Mouse (Mus musculus): ENCODE measurements around the gene Pgam1. TPM values are rescaled to one million over a fixed set of nuclear protein-coding genes. Genes with fewer than 3 reads are reported as not detected.
"Not testable (repeated sequence)": the region's sequence is repeated elsewhere in the genome, so short reads cannot be mapped to it uniquely, and the experiment has no call there.

The Pgam1 gene
- 100 to 1,000 TPM; 116 to 154 TPM for total RNA-seq (2021)

GRCm38 (mm10) chr19:41911178-41912073 is at the start of gene Pgam1:
Gene Pgam1, plus strand, starts transcription at chr19:41911923.
- intact Hi-C loops (cut with DNase I): loop anchor here (2.0 to 5.0 kb wide), 4 partner anchors 15 to 116 kb away; partner anchors contain the start of genes Exosc1, Mms19, Rrp12 and Ubtd1
- DNase-seq: peak; percentile 96 to 97

GRCm38 (mm10) chr19:41866707-41867106 is 45.0 kb upstream of the Pgam1 start:
- intact Hi-C loops (cut with DNase I): no loop called here
- DNase-seq: no peak

GRCm38 (mm10) chr19:41869296-41869695 is 42.4 kb upstream of the Pgam1 start:
- no peak for DNase-seq
- intact Hi-C loops (cut with DNase I): no loop called here

- intact Hi-C loops (cut with DNase I); DNase-seq: not testable (repeated sequence)
Measured at GRCm38 (mm10) chr19:41869946-41870345, 41.8 kb upstream of the Pgam1 start.

- intact Hi-C loops (cut with DNase I): no loop called here
- no peak for DNase-seq
Measured at GRCm38 (mm10) chr19:41872285-41872684, 39.4 kb upstream of the Pgam1 start.

GRCm38 (mm10) chr19:41874356-41874755 is 37.4 kb upstream of the Pgam1 start:
- DNase-seq: no peak
- intact Hi-C loops (cut with DNase I): no loop called here

- intact Hi-C loops (cut with DNase I): no loop called here
- no peak for DNase-seq
Measured at GRCm38 (mm10) chr19:41881842-41882241, 29.9 kb upstream of the Pgam1 start.

- no peak for DNase-seq
- intact Hi-C loops (cut with DNase I): no loop called here
Measured at GRCm38 (mm10) chr19:41883882-41884281, 27.8 kb upstream of the Pgam1 start.

- intact Hi-C loops (cut with DNase I): no loop called here
- DNase-seq: no peak
Measured at GRCm38 (mm10) chr19:41888191-41888590, 23.5 kb upstream of the Pgam1 start.

GRCm38 (mm10) chr19:41894959-41895358 is 16.8 kb upstream of the Pgam1 start:
- DNase-seq: peak; percentile 32 to 35
- intact Hi-C loops (cut with DNase I): no loop called here

- peak; percentile 91 for DNase-seq
- intact Hi-C loops (cut with DNase I): loop anchor here (2.0 kb wide), 1 partner anchor 15 kb away; the partner anchor contains the start of gene Pgam1
Measured at GRCm38 (mm10) chr19:41895460-41896318, 16.0 kb upstream of the Pgam1 start, which contains the start of gene Rrp12. Gene Rrp12, minus strand, starts transcription at chr19:41896173.

GRCm38 (mm10) chr19:41896319-41896711 is 15.4 kb upstream of the Pgam1 start:
- intact Hi-C loops (cut with DNase I): loop anchor here (2.0 kb wide), 1 partner anchor 14 kb away; the partner anchor contains the start of gene Pgam1
- DNase-seq: no peak

- intact Hi-C loops (cut with DNase I): loop anchor here (2.0 kb wide), 1 partner anchor 128 kb away; no protein-coding TSS in a partner anchor
- DNase-seq: peak; percentile 33 to 55
Measured at GRCm38 (mm10) chr19:41898860-41899259, 12.9 kb upstream of the Pgam1 start.

- DNase-seq: no peak
- intact Hi-C loops (cut with DNase I): no loop called here
Measured at GRCm38 (mm10) chr19:41900495-41901090, 11.1 kb upstream of the Pgam1 start.

- no peak for DNase-seq
- intact Hi-C loops (cut with DNase I): no loop called here
Measured at GRCm38 (mm10) chr19:41901696-41902095, 10.0 kb upstream of the Pgam1 start.

GRCm38 (mm10) chr19:41902848-41903593 is 8.7 kb upstream of the Pgam1 start:
- no peak for DNase-seq
- intact Hi-C loops (cut with DNase I): no loop called here

GRCm38 (mm10) chr19:41905246-41905645 is 6.5 kb upstream of the Pgam1 start:
- DNase-seq: no peak
- intact Hi-C loops (cut with DNase I): no loop called here

GRCm38 (mm10) chr19:41906311-41907078 is 5.2 kb upstream of the Pgam1 start:
- intact Hi-C loops (cut with DNase I): no loop called here
- DNase-seq: no peak

- DNase-seq: no peak
- intact Hi-C loops (cut with DNase I): no loop called here
Measured at GRCm38 (mm10) chr19:41907079-41907760, 4.5 kb upstream of the Pgam1 start.

Measured in heart, postnatal 10 days (tissue).